Mouse (Mus musculus): ENCODE measurements around the gene Wnt3.

GRCm38 (mm10) chr11:103852590-103853283, 78.8 kb downstream of the Wnt3 start:
- TF ChIP-seq EP300 (IDR thresholded peaks at IDR 0.05) (no peak), CTCF (IDR thresholded peaks at IDR 0.05) (no peak)

All from lung, postnatal 0 days (tissue).